Mouse (Mus musculus): ENCODE data around the gene Ctnna2.

GRCm38 (mm10) chr6:77441051-77441450 is 538.4 kb downstream of the Ctnna2 start:
- no peak for TF ChIP-seq TCF12 (IDR thresholded peaks at IDR 0.05; ENCODE audit: insufficient read depth, poor library complexity, severe bottlenecking)
- no peak for TF ChIP-seq POLR2A (IDR thresholded peaks at IDR 0.05; ENCODE audit: insufficient read length, low read depth)
- TF ChIP-seq MYOD1 (IDR thresholded peaks at IDR 0.05; ENCODE audit: control insufficient read depth in 1 of 3, insufficient read length in 2 of 3, low read depth in 2 of 3), result no peak
- no peak for TF ChIP-seq USF1 (IDR thresholded peaks at IDR 0.05; ENCODE audit: low read depth)
- TF ChIP-seq MAX (IDR thresholded peaks at IDR 0.05; ENCODE audit: low read depth), result no peak
- no peak for TF ChIP-seq POLR2AphosphoS2 (IDR thresholded peaks at IDR 0.05; ENCODE audit: insufficient read length, low read depth)
- TF ChIP-seq CEBPB (IDR thresholded peaks at IDR 0.05; ENCODE audit: insufficient read depth, poor library complexity, severe bottlenecking), result no peak
- TF ChIP-seq MYOG (IDR thresholded peaks at IDR 0.05; ENCODE audit: control insufficient read depth in 1 of 3, insufficient read depth in 1 of 3, insufficient read length in 2 of 3, low read depth in 2 of 3), result no peak
- TF ChIP-seq E2F4 (IDR thresholded peaks at IDR 0.05; ENCODE audit: insufficient read depth), result no peak
